Mouse (Mus musculus) ES-Bruce4 (cell line): ENCODE measurements around the gene Tsc1.

Source experiments
- CTCF ChIP-seq: IDR thresholded peaks from one replicate; pipeline ENCODE4 v1.8.1; 2011; ENCODE audit warnings: low read depth, low read length
- POLR2A ChIP-seq: IDR thresholded peaks from one replicate; pipeline ENCODE4 v1.8.1; 2011; ENCODE audit warnings: low read length; ENCODE audit not compliant: insufficient read depth

DNA sequence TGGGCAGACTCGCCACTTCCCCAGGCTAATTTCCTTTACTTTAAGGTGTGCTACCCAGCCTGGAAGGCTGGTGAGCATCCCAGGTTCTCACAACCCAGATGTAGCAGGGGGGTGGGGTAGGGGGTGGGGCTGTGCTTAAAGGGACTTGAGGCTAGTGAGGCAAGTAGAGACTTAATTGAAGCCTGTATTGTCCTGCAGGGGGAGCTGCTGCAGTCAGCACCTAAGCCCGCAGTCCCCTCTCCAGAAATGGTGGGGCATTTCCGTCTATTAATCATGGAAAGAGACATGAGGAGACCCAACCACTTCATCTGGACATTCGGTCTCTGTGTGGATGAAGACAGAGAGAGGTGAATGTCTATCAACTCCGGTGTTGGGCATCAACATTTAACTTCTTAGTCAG is 24.7 kb upstream of the Tsc1 start:
- peak; percentile 79 for TF ChIP-seq CTCF
- no peak for TF ChIP-seq POLR2A
